Mouse (Mus musculus) cerebellum, adult 2 months (tissue): ENCODE measurements around the gene Cdsn.

Experiments used
- CTCF ChIP-seq: fragments of 200-500 bp; IDR thresholded peaks from 2 replicates; pipeline ENCODE4 v1.5.1; 2011; ENCODE audit warnings: low read depth, mild to moderate bottlenecking, control low read depth, low read length, moderate library complexity, borderline replicate concordance; ENCODE audit not compliant: insufficient read depth
- POLR2A ChIP-seq: fragments of 200-500 bp; IDR thresholded peaks from 2 replicates; pipeline ENCODE4 v1.6.1; 2011; ENCODE audit warnings: low read length, control low read depth, borderline replicate concordance; ENCODE audit not compliant: insufficient read depth

DNA sequence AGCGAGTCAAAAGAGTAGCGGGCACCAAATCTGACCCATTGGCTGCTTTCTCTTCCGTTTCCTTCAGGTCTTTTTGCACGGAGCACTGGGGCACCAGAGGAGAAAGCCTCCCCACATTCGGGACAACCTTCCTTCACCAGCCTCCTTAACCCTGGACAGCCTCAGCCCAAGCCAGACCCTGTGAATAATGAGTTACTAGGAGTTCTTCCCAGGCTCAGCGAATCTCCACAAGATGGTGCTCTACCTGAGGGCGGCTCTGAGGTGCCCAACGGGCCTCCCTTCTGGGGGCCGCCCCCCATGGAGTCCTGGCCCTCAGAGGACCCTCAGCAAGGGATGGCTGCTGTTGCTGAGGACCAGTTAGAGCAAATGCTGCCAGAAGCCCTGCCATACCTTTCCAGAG, 15.8 kb downstream of the Cdsn start:
- TF ChIP-seq POLR2A, result no peak
- TF ChIP-seq CTCF, result no peak
